Mouse (Mus musculus) spleen, adult 2 months (tissue): Measurements from ENCODE around the gene Gm10491. TPM values are rescaled to one million over a fixed set of nuclear protein-coding genes. Genes with fewer than 3 reads are reported as not detected.
"Not testable (repeated sequence)": the region's sequence is repeated elsewhere in the genome, so short reads cannot be mapped to it uniquely, and the experiment has no call there.

Experiments used
- DNase-seq, 2 experiments: peaks; one replicate each; pipeline versions ENCODE4 v3.0.0 to v3.0.0-alpha.2; 2012 to 2021; ENCODE audit warnings: low spot score in 2 of 2, low read depth in 1 of 2
- H3K27ac ChIP-seq: fragments of 200-500 bp; 2 replicates; pipeline ENCODE4 v1.5.1; 2012; ENCODE audit warnings: low read length, inconsistent platforms; ENCODE audit not compliant: insufficient read depth
- H3K27me3 ChIP-seq: fragments of 200-500 bp; 2 replicates; pipeline ENCODE4 v1.6.1; 2012; ENCODE audit warnings: mild to moderate bottlenecking, moderate library complexity, low read length, inconsistent platforms; ENCODE audit not compliant: control insufficient read depth, insufficient read depth
- H3K36me3 ChIP-seq: fragments of 200-500 bp; 2 replicates; pipeline ENCODE4 v1.6.1; 2012; ENCODE audit warnings: mild to moderate bottlenecking, low read length, inconsistent platforms; ENCODE audit not compliant: control insufficient read depth, insufficient read depth
- H3K4me1 ChIP-seq: fragments of 200-500 bp; 2 replicates; pipeline ENCODE4 v1.6.1; 2011; ENCODE audit warnings: inconsistent platforms; ENCODE audit not compliant: control insufficient read depth, insufficient read depth, insufficient read length
- H3K4me3 ChIP-seq: fragments of 200-500 bp; 2 replicates; pipeline ENCODE4 v1.5.1; 2011; ENCODE audit warnings: mild to moderate bottlenecking, inconsistent platforms; ENCODE audit not compliant: insufficient read depth, insufficient read length; ENCODE audit errors: extremely low read depth
- CTCF ChIP-seq: fragments of 200-500 bp; IDR thresholded peaks from 2 replicates; pipeline ENCODE4 v1.5.1; 2011; ENCODE audit warnings: mild to moderate bottlenecking, inconsistent platforms; ENCODE audit not compliant: insufficient read depth, insufficient read length, insufficient replicate concordance; ENCODE audit errors: extremely low read depth
- POLR2A ChIP-seq: fragments of 200-500 bp; IDR thresholded peaks from 2 replicates; pipeline ENCODE4 v1.6.1; 2011; ENCODE audit warnings: low read depth, low read length, inconsistent platforms
- WGBS: fragments of 180-500 bp; shearing (Covaris S2); methylation state at CpG from one replicate; pipeline ENCODE4 v1.1.7; 2018; 5-methylcytosine and 5-hydroxymethylcytosine counted together
- polyA plus RNA-seq: library from polyadenylated mRNA; depleted of rRNA; stranded (reverse); fragments of >200 nt; gene quantifications from 2 replicates; pipeline ENCODE4 v1.2.3, GENCODE M21; 2012

Gene Gm10491
- polyA plus RNA-seq, 1 experiment, result not detected

DNA sequence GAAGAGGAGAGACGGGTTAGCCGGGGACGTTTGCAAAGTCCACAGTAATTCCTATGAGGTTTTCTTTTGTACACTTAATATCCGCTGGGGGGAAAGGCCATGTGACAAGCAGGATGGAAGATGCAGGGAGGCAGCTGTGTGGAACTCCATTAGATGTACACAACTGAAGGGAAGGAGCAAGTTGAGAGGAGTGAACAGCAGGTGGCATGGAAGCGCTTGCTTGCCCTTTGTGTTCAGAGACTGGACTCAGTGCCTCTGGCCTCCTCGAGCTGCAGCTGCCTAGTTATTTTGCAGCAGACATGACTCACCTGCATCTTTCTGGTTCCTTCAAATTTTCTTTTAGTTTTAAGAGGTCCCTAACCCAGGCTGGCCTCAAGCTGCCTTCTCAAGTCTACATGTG lies 2.8 kb upstream of the Gm10491 start:
- TF ChIP-seq POLR2A, result no peak
- TF ChIP-seq CTCF, result no peak
- 74% methylated on average over 6 of the region's 6 CpGs for WGBS
- H3K4me1 ChIP-seq, result no peaks in the 10 kb centered on the region
- no peak for DNase-seq
- H3K27me3 ChIP-seq, result no peaks in the 10 kb centered on the region
- H3K36me3 ChIP-seq, result peaks cover 3% of the 10 kb centered on the region
- H3K27ac ChIP-seq, result no peak overlapping the region
- H3K4me3 ChIP-seq, result no peak overlapping the region

DNA sequence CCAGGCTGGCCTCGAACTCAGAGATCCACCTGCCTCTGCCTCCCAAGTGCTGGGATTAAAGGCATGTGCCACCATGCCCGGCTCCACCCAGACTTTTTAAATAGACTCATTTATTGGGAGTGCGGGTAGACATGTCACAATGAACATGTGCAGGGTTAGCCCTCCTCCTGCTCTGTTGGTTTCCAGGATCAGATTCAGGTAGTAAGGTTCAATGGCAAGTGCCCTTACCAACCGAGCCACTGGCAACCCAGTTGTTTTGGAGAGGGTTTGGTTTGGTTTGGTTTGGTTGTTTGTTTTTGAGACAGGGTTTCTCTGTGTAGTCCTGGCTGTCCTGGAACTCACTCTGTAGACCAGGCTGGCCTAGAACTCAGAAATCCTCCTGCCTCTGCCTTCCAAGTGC lies 1.6 kb upstream of the Gm10491 start, which contains the start of gene Gm10490:
Gene Gm10490 (plus strand): TSS at position 301 of the 400 bp plus-strand sequence.
- H3K27me3 ChIP-seq, H3K4me3 ChIP-seq, DNase-seq, H3K36me3 ChIP-seq, H3K4me1 ChIP-seq, H3K27ac ChIP-seq: not testable (repeated sequence)
- WGBS, result 85% methylated on average over 4 of the region's 4 CpGs

DNA sequence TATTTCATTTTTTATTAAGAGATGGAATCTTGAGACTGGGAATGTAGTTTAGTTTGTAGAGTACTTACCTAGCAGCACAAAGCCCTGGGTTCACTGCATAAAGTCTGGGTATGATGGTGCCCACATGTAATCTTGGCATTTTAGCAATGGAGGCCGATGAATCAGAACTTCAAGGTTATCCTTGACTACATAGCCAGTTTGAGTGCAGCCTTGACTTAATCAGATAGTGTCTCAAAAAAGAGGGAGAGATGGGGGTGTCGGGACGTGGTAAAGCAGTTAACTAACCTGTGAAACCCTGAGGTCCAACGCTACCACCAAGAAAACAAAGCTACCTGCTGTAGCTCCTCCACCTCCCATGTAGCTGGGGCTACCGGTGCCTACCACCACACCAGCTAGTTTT lies 3.2 kb downstream of the Gm10491 start:
- Histone ChIP-seq H3K36me3 (peaks cover 3% of the 10 kb centered on the region), H3K4me1 (no peaks in the 10 kb centered on the region), H3K4me3 (no peak overlapping the region), H3K27me3 (no peaks in the 10 kb centered on the region), H3K27ac (no peak overlapping the region)
- TF ChIP-seq POLR2A, result no peak
- TF ChIP-seq CTCF, result no peak
- DNase-seq, result no peak
- WGBS, result 92% methylated on average over 5 of the region's 5 CpGs

DNA sequence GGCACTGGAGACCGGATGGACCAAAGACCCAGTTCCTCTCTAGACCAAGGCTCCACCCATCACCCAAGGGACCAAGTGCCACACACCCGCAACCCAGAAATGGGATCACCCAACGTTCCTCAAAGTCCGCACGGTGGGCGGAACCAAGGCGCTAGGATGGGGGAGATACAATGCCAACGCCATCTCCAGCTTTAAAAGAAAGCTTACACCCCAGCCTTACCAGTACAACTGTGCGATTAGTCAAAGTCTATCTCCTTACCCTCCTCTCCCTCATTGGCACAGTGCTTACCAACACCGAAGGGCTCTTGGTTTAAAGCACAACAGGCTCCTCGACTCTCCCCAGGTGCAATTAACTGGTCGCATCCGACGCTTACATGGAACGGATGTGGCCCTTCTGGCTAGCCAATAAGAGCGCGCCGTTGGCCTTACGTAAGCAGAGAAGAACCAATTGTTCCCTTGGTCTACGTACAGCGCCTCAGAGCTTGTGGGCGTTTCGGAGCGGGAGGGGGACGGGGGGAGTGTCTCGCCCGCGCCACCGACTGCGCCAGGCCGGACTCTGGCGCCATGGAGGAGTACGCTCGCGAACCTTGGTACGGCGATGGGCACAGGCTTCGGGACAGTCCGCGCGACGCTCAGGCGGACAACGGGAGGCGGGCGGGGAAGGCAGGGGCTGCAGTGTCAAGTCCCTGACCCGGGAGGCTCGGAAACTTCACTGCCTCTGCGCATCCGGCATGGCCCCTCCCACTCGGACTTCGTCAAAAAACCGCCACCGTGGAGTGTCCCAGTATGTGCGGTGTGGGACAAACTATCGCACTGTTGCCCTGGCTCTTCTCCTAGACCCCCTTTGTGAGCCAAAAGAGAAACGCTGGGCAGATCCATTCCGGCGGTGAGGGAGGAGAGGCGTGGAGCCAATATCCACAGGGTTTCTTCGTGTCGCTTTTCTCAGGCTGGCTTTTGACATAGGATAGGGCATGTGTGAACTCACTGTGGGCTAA lies 8.5 kb downstream of the Gm10491 start, which contains the start of the genes Pqbp1 and Timm17b:
Gene Pqbp1 (minus strand): TSS at position 390 of the 995 bp plus-strand sequence.
Gene Timm17b (plus strand): TSS at position 478 of the 995 bp plus-strand sequence.
- Histone ChIP-seq H3K27ac (peak within 1 kb of the TSS; percentile 96), H3K36me3 (peaks cover 6% of the 10 kb centered on the region), H3K4me1 (no peaks in the 10 kb centered on the region), H3K27me3 (no peaks in the 10 kb centered on the region), H3K4me3 (peak within 1 kb of the TSS; percentile 82)
- TF ChIP-seq POLR2A, result peak; percentile 7; the same call in 1 of the 2 replicates
- no peak for TF ChIP-seq CTCF
- peak; percentile 85 to 89 for DNase-seq
- 21% methylated on average over 62 of the region's 62 CpGs for WGBS

DNA sequence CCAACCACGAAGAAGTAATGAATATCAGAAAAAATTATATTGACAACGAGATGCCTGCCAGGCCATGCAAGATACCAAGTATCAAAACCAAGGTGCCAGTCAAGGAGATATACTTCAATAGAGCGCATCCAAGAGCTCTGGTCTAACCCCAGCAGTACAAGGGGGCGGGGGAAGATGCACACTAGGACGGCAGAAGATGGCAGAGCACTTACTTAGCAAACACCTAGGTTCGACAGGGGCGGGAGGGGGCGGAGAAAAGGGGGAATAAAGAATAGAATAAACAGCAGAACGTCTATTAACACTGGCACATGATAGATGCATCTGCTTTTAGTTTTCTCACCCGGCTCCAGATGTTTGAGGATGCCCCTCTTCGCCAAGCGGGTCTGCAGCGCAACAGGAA lies 9.4 kb downstream of the Gm10491 start:
- TF ChIP-seq POLR2A (no peak), CTCF (no peak)
- peak overlapping the region; percentile 82 for H3K4me3 ChIP-seq
- H3K27ac ChIP-seq, result peak overlapping the region; percentile 92
- peak in 1 of 2 experiments; percentile 30 for DNase-seq
- 22% methylated on average over 13 of the region's 13 CpGs for WGBS
- no peaks in the 10 kb centered on the region for H3K4me1 ChIP-seq
- peaks cover 9% of the 10 kb centered on the region for H3K36me3 ChIP-seq
- no peaks in the 10 kb centered on the region for H3K27me3 ChIP-seq

DNA sequence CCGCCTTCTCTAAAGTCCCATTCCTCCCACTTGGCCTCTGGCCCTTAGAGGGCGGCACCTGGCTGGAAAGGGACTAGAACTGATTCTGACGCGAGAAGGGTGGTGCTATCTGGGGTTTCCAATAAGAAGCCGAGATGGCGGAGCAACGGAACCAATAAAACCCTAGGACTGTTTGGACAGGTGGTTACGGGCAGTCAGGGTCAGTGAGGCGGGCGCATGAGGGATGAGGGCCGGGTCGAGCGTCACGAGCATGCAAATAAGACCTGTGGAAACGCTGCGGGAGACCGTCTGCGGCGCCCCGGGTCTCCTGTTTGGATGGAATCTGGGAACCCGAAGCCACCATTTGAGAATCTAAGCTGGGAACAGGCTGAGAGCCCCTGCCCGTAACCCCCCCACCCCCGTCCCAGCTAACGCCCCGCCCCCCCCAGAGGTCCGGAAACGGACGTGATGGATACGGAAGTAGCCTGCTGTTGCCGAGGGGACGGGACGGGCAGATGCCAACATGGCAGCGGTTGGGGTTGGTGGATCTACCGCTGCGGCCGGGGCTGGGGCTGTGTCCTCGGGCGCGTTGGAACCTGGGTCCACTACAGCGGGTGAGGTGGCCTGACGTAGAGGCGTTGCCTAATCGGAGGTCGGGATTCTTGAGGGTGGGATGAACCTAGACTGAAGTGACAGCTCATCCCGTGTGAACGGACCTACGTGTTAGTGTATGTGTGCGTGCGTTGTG lies 23.6 kb downstream of the Gm10491 start, which contains the start of gene Slc35a2:
Gene Slc35a2 (plus strand): TSS at position 188 of the 727 bp plus-strand sequence.
- DNase-seq, result peak; percentile 64 to 71
- TF ChIP-seq CTCF (no peak), POLR2A (peak; percentile 22; the same call in 1 of the 2 replicates)
- Histone ChIP-seq H3K27ac (peak within 1 kb of the TSS; percentile 82), H3K36me3 (peaks cover 1% of the 10 kb centered on the region; the same call in 1 of the 2 replicates), H3K4me1 (no peaks in the 10 kb centered on the region; the same call in 1 of the 2 replicates), H3K4me3 (peak within 1 kb of the TSS; percentile 73), H3K27me3 (no peaks in the 10 kb centered on the region)
- WGBS, result 16% methylated on average over 49 of the region's 49 CpGs
